Mouse (Mus musculus) small intestine, adult 2 months (tissue): ENCODE results near the gene Higd1a. TPM values are rescaled to one million over a fixed set of nuclear protein-coding genes. Genes with fewer than 3 reads are reported as not detected.

Source experiments
- H3K27ac ChIP-seq: fragments of 200-500 bp; 2 replicates; pipeline ENCODE4 v1.5.1; 2012; ENCODE audit warnings: low read depth, low read length, control low read depth, inconsistent platforms; ENCODE audit not compliant: insufficient read depth
- H3K27me3 ChIP-seq: fragments of 200-500 bp; 2 replicates; pipeline ENCODE4 v1.6.1; 2012; ENCODE audit warnings: mild to moderate bottlenecking, moderate library complexity, low read length, inconsistent platforms; ENCODE audit not compliant: control insufficient read depth, insufficient read depth
- H3K36me3 ChIP-seq: fragments of 200-500 bp; 2 replicates; pipeline ENCODE4 v1.6.1; 2012; ENCODE audit warnings: mild to moderate bottlenecking, low read length, control low read depth, inconsistent platforms; ENCODE audit not compliant: control insufficient read depth, insufficient read depth
- H3K4me1 ChIP-seq: fragments of 200-500 bp; 2 replicates; pipeline ENCODE4 v1.6.1; 2012; ENCODE audit warnings: low read length, inconsistent platforms, mixed read lengths; ENCODE audit not compliant: control insufficient read depth, insufficient read depth, insufficient read length
- H3K4me3 ChIP-seq: fragments of 200-500 bp; 2 replicates; pipeline ENCODE4 v1.5.1; 2012; ENCODE audit warnings: low read depth, mild to moderate bottlenecking, control low read depth, inconsistent platforms, low read length, moderate library complexity
- CTCF ChIP-seq: fragments of 200-500 bp; IDR thresholded peaks from 2 replicates; pipeline ENCODE4 v1.5.1; 2012; ENCODE audit warnings: low read depth, mild to moderate bottlenecking, control low read depth, inconsistent platforms, low read length, moderate library complexity, mixed read lengths; ENCODE audit not compliant: insufficient replicate concordance, insufficient read length; ENCODE audit errors: extremely low read depth
- POLR2A ChIP-seq: fragments of 200-500 bp; IDR thresholded peaks from 2 replicates; pipeline ENCODE4 v1.6.1; 2012; ENCODE audit warnings: low read depth, mild to moderate bottlenecking, control low read depth, inconsistent platforms, low read length, moderate library complexity
- WGBS: fragments of 180-500 bp; shearing (Covaris S2); methylation state at CpG from one replicate; pipeline ENCODE4 v1.1.7; 2018; 5-methylcytosine and 5-hydroxymethylcytosine counted together
- polyA plus RNA-seq: library from polyadenylated mRNA; depleted of rRNA; stranded (reverse); fragments of >200 nt; gene quantifications from 2 replicates; pipeline ENCODE4 v1.2.3, GENCODE M21; 2012; rRNA removed

The Higd1a gene
- polyA plus RNA-seq, 1 experiment, result 11.4 TPM

DNA sequence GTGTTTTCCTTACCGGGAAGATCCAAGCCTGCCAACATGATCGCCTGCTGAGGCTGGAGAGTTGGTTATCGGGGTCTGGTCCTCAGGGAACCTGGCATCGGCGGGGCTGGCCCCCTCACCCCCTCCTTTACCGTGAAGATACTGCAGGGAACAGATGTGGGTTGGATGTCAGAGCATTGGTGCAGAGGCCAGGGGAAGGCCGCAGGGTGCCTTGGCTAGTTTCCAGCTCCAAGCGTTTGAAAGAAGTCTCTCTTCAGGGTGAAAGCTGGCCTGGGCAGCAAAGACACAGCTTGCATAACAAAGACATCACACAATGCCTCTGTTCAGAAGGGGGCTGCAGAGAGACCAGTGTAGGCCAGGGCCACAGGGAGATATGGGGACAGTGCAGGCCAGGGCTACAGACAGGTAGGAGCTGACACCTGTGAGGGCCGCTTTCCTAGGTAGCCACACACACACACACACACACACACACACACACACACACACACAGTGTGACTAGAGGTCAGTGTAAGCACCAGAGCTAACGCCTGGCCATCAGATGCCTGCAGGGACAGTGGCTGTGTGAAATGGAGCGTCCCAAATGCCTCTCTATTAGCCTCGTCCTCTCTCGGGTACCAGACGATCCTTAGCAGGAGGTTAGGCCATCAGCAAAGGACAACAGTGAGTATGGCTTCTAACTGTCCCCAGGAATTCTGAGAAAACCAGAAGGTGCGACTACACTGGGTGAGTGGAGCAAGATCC, 47.9 kb downstream of the Higd1a start:
- Histone ChIP-seq H3K36me3 (no peaks in the 10 kb centered on the region), H3K4me3 (no peak overlapping the region), H3K27ac (no peak overlapping the region), H3K27me3 (no peaks in the 10 kb centered on the region), H3K4me1 (no peaks in the 10 kb centered on the region)
- no peak for TF ChIP-seq CTCF
- no peak for TF ChIP-seq POLR2A
- WGBS, result 56% methylated on average over 15 of the region's 15 CpGs

DNA sequence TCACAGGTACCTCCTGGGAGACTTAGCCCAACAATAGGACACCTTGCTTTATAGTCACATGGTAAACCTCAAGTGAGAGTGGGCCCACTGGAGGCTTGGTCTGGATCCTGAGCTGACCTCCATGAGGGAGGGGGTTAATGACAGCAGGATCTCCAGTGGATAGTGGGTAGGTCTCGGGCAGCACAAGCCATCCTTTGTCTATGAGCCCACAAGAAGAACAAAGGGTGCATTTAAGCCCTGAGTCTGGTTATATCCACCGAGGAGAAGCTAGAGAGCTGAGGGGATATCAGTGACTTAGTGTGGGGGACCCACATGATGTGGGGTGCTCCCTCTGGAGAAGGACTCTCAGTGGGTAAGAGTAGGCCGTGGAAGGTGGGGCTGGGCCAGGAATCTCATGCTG, 49.7 kb downstream of the Higd1a start:
- no peak overlapping the region for H3K27ac ChIP-seq

DNA sequence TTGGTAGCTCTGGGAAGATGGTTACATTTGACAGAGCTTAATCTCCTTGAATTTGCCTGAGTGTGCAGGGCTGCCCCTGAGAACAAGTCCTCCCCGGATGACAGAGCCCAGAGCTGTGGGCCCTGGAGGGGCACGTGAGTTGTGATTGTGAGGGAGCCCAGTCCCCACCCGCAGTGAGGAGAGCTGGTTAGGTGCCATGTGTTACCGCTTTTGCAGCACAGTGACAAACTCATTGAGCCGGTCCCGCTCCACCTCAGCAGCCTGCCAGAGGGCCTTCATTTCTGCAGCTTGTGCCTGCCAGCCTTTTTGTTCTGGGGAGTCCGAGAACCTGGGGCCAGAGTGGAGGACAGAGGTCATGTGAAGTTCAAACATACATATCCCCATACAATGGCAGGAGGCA, 50.2 kb downstream of the Higd1a start:
- TF ChIP-seq POLR2A, result no peak
- no peak for TF ChIP-seq CTCF
- Histone ChIP-seq H3K27ac (no peak overlapping the region), H3K27me3 (no peaks in the 10 kb centered on the region), H3K36me3 (no peaks in the 10 kb centered on the region), H3K4me3 (no peak overlapping the region), H3K4me1 (no peaks in the 10 kb centered on the region)
- 72% methylated on average over 7 of the region's 7 CpGs for WGBS

More for the DNA sequence above, 49.7 kb downstream of the Higd1a start:
- Histone ChIP-seq H3K27me3 (no peaks in the 10 kb centered on the region), H3K36me3 (no peaks in the 10 kb centered on the region), H3K4me1 (no peaks in the 10 kb centered on the region), H3K4me3 (no peak overlapping the region)
- TF ChIP-seq CTCF, result no peak
- no peak for TF ChIP-seq POLR2A
- 76% methylated on average over 3 of the region's 3 CpGs for WGBS

DNA sequence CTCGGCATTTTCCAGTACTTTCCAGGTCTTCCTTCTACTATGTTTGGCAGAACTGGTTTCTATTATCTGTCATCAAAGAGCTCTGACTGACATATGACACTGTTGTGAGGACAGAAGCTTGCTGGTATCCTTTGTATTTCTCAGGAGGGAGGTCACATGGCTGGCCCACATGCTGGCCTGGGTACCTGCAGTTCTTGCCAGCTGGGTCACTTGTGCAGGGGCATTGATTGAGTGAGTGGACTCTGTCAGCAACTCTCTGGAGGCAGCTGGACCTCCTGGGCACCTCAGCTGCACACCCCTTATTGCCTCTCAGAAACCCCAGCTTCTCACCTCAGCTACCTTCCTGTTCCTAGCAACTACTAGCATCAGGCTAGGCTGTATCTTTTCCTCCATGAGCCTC, 50.6 kb downstream of the Higd1a start:
- no peak overlapping the region for H3K27ac ChIP-seq
- H3K36me3 ChIP-seq, result no peaks in the 10 kb centered on the region
- WGBS, result 64% methylated on average over 1 of the region's 1 CpGs
- no peaks in the 10 kb centered on the region for H3K27me3 ChIP-seq
- no peak overlapping the region for H3K4me3 ChIP-seq
- TF ChIP-seq POLR2A, result no peak
- no peak for TF ChIP-seq CTCF
- H3K4me1 ChIP-seq, result no peaks in the 10 kb centered on the region

DNA sequence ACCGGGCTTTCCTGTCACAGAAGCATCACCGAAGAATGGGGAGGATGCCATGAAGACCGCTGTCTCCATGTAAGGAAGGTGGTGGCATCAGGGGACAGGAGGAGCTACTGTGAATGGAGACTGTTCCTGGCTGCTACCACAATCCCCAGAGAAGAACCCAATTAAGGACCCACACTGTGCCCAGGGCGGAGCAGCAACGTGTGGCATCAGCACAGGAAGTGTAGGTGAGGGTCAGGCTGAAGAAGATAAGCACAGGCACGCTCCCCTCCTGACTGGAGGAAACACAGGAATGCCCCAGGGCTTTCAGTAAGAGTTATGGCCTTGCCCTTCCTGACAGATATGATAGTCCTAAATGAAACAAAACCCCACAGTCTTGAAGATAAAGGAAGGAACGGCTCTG, 55.4 kb downstream of the Higd1a start:
- WGBS, result 52% methylated on average over 7 of the region's 7 CpGs

DNA sequence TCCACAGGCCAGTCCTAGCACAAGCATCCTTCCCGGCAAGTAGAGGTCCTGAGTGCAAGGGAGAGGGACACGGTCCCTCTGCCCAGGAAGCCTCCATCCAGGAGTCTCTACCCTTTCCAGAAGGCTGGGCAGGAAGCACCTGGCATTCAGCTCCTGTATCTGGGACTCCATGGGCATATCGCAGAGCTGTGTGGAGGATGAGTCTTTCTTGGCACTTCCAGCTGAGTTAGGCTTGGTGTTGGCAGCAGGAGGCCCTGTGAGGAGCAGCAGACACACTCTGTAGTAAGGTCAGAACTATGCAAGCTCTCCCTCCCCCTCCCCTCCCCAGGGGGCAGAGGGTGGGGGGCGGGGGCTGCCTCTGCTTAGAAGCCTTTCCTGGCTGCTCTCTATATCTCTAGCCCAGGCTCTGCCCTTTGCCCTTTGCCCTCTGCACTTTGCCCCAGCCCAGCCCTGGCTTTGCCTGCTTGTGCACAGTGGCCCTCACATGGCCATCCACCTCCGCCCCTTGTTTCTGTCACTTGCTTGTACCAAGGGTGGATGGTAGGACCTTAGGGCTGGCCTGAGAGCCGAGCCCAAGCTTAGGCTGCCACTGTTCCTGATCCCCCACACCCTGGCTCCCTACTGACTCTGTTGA, 59.2 kb downstream of the Higd1a start:
- WGBS, result 27% methylated on average over 6 of the region's 6 CpGs
- no peaks in the 10 kb centered on the region for H3K36me3 ChIP-seq
- no peaks in the 10 kb centered on the region for H3K27me3 ChIP-seq
- TF ChIP-seq POLR2A (no peak), CTCF (no peak)
- H3K4me3 ChIP-seq, result no peak overlapping the region
- H3K4me1 ChIP-seq, result peaks cover 19% of the 10 kb centered on the region
- H3K27ac ChIP-seq, result peak overlapping the region; percentile 70

More for the DNA sequence above, 55.4 kb downstream of the Higd1a start:
- Histone ChIP-seq H3K4me3 (no peak overlapping the region), H3K36me3 (no peaks in the 10 kb centered on the region), H3K27ac (no peak overlapping the region), H3K4me1 (peaks cover 16% of the 10 kb centered on the region), H3K27me3 (no peaks in the 10 kb centered on the region)
- TF ChIP-seq POLR2A (no peak), CTCF (no peak)

Other genes starting within 250 kb of the Higd1a start
- 0.32 TPM in 1 of 2 replicates, not detected in the other for gene Lyzl4, start 216.3 kb downstream of the Higd1a start, polyA plus RNA-seq
- 43.5 and 171 TPM in 2 replicates for gene Vipr1, start 215.6 kb downstream of the Higd1a start, polyA plus RNA-seq
- gene Sec22c, start 152.9 kb downstream of the Higd1a start, polyA plus RNA-seq, result 18.2 and 27.0 TPM in 2 replicates
- gene Ss18l2, start 148.0 kb downstream of the Higd1a start, polyA plus RNA-seq, result 10.9 and 11.6 TPM in 2 replicates
- 16.7 and 30.2 TPM in 2 replicates for gene Nktr, start 139.2 kb downstream of the Higd1a start, polyA plus RNA-seq
- 5.9 and 8.9 TPM in 2 replicates for gene Zfp651, start 99.0 kb downstream of the Higd1a start, polyA plus RNA-seq
- 0.14 TPM in 1 of 2 replicates, not detected in the other for gene Klhl40, start 80.8 kb downstream of the Higd1a start, polyA plus RNA-seq
- 5.1 and 5.2 TPM in 2 replicates for gene Hhatl, start 65.9 kb downstream of the Higd1a start, polyA plus RNA-seq
- 0.65 TPM in 1 of 2 replicates, not detected in the other for gene Ccdc13, start 18.9 kb downstream of the Higd1a start, polyA plus RNA-seq
- gene Ackr2, start 40.0 kb upstream of the Higd1a start, polyA plus RNA-seq, result 0.42 and 1.4 TPM in 2 replicates
- not detected in 2 replicates for gene Cyp8b1, start 57.9 kb upstream of the Higd1a start, polyA plus RNA-seq
- gene Fam198a, start 92.6 kb upstream of the Higd1a start, polyA plus RNA-seq, result 0.24 and 0.39 TPM in 2 replicates
- gene Pomgnt2, start 138.7 kb upstream of the Higd1a start, polyA plus RNA-seq, result 7.5 and 10.4 TPM in 2 replicates